Mouse (Mus musculus): ENCODE data around the gene Ahcyl2. TPM values are rescaled to one million over a fixed set of nuclear protein-coding genes. Genes with fewer than 3 reads are reported as not detected.

The Ahcyl2 gene
- total and polyA plus RNA-seq, 3 experiments = 72.4 to 344 (median 104) TPM

Other genes starting within 250 kb of the Ahcyl2 start
- 1 to 10 TPM; 4.9 to 6.6 TPM for gene Irf5, start 241.4 kb upstream of the Ahcyl2 start, total RNA-seq (2021)
- gene Irf5, start 241.4 kb upstream of the Ahcyl2 start, polyA plus RNA-seq (2012; rRNA removed) = 15.0 and 15.1 TPM in 2 replicates
- gene Tnpo3, start 158.1 kb upstream of the Ahcyl2 start, total RNA-seq (2021) = 10 to 100 TPM; 46.3 to 62.8 TPM
- gene Tnpo3, start 158.1 kb upstream of the Ahcyl2 start, polyA plus RNA-seq (2012; rRNA removed) = 58.6 and 66.8 TPM in 2 replicates
- gene Tspan33, start 73.8 kb upstream of the Ahcyl2 start, total RNA-seq (2021) = 1 to 10 TPM; 2.2 to 2.5 TPM
- 1.2 and 1.5 TPM in 2 replicates for gene Tspan33, start 73.8 kb upstream of the Ahcyl2 start, polyA plus RNA-seq (2012; rRNA removed)
- gene Smo, start 32.5 kb upstream of the Ahcyl2 start, total RNA-seq (2021) = 10 to 100 TPM; 41.3 to 46.1 TPM
- 72.3 and 74.7 TPM in 2 replicates for gene Smo, start 32.5 kb upstream of the Ahcyl2 start, polyA plus RNA-seq (2012; rRNA removed)
- 1 to 10 TPM; 1.1 to 1.7 TPM for gene Strip2, start 149.0 kb downstream of the Ahcyl2 start, total RNA-seq (2021)
- 0.22 and 0.31 TPM in 2 replicates for gene Strip2, start 149.0 kb downstream of the Ahcyl2 start, polyA plus RNA-seq (2012; rRNA removed)

Measured in adrenal gland, adult 2 months (tissue).